Mouse (Mus musculus): ENCODE results near the gene Glo1. TPM values are rescaled to one million over a fixed set of nuclear protein-coding genes. Genes with fewer than 3 reads are reported as not detected.

The Glo1 gene
- total RNA-seq, 4 experiments from 2014 or later: 183 to 193 (median 187) TPM

DNA sequence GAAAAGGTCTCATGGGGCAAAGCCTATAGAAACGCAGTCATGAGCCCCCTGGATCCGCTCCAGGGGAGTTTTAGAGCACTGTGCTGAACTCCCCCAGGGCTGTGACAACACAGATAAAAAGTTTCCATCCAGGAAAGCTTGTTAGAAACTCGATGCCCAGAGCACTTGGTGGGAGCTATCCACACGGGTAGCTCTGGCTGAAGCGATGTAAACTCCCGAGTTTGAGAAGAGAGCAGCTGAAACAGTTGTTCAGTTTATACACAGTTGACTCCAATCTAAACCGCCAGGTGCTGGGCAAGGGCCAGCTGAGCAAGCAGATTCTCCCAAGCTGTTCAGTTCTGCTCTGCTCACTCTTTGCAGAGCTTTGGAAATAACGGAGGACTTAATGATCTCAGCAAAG, 87.6 kb downstream of the Glo1 start:
- DNase-seq (ENCODE audit: low spot score in 2 of 2): peak; percentile 75 to 76

DNA sequence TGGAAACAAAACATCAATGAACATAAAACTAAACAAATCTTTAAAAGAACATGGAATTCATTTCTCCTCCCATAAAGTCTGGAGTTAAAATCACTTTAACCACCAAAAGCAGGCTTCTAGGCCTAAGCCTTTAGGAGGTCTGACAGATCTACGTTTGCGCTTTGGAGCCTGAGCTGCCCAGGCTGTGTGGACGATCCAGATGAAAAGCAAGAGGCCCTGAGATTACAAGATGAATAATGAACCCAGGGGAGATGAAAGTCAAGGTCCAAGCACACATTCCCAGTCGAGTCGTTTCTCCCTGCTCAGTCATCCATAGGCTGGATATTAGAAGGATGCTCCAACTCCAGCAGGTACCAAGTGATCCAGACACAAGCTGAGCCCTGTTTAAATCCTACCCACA, 90.0 kb downstream of the Glo1 start:
- no peak for DNase-seq (ENCODE audit: low spot score in 2 of 2)

Other genes starting within 250 kb of the Glo1 start
- gene Btbd9, start 50.4 kb downstream of the Glo1 start, total RNA-seq (2022): 100 to 1,000 TPM; 133 to 171 (median 150) TPM
- gene Dnah8, start 2.5 kb downstream of the Glo1 start, total RNA-seq (2022): 1 to 10 TPM; 1.7 to 2.2 (median 2.0) TPM

Measured in layer of hippocampus, adult 8-10 months (tissue).